Mouse (Mus musculus) G1E-ER4 (cell line): ENCODE results near the gene Dimt1. TPM values are rescaled to one million over a fixed set of nuclear protein-coding genes. Genes with fewer than 3 reads are reported as not detected.

ENCODE experiments used
- GATA1 ChIP-seq: IDR thresholded peaks from one replicate; pipeline ENCODE4 v1.8.0; 2012; ENCODE audit warnings: low read length, inconsistent platforms
- polyA plus RNA-seq: library from polyadenylated mRNA; stranded (reverse); fragments of >175 nt; gene quantifications from 2 replicates; pipeline ENCODE4 v1.2.3, GENCODE M21; 2012

Dimt1 gene
- polyA plus RNA-seq: 25.0 and 34.3 TPM in 2 replicates

DNA sequence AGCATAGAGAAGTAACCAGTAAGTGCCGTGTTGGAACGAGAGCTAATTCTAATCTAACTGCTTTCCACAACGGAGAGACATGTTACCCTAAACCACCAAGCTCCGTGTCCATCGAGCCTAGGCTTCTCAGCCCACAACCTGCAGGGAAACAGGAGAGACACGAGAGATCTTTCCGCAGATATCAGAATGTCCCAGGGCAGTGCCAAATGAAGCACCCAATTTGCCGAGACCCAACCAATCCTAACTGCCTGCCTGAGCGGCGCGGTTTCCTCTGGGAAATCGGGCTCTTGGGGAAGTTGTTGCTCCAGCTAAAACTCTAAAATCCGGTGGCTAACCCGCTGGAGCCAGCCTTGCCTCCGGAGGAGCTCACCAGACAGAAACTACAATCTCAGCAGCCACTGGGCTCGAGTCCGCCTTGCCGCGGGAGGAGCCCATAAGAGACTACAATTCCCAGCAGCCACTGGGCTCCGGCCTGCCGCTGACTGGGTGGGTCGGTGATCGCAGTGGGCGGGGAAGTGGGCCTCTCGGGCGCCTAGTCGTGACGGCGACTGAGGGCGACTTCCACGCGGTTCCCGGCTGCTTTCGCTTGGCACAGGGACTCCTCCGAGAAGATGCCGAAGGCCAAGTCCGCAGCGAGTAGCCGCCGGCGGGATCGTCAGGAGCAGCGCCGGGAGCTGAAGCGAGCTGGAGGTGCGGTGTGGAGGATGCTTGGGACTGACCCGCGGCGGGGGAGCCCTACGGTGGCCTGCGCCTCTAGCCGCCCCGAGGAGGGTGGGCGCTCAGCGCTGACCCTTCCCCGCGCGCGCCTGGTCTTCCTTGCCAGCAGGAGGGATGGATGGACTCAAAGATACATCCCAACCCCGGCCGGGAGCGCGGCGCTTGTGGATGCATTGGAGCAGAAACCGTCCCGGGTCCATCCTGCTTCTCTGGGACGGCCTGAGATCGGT is at the start of gene Dimt1:
Gene Dimt1, plus strand, starts transcription at position 534 of the 947 bp plus-strand sequence.
- TF ChIP-seq GATA1: no peak

DNA sequence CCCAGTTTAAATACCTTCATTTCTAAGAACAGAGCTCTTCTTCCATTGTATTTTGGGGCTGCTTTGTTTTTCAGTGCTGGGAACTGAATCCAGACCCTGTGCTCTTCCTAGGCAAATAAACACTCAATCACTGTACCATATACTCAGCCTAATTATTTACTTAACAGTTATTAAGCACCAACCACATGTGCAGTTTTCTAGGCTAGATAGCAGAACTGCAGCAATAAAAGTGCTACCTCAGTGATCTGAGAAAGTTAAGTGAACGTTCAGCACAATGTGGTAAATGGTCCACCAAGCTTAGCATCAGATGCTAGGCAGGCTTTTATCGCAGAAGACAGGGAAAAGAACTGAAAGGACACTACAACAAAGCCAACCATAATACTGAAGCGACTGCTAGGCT is 42.3 kb upstream of the Dimt1 start:
- TF ChIP-seq GATA1: no peak

DNA sequence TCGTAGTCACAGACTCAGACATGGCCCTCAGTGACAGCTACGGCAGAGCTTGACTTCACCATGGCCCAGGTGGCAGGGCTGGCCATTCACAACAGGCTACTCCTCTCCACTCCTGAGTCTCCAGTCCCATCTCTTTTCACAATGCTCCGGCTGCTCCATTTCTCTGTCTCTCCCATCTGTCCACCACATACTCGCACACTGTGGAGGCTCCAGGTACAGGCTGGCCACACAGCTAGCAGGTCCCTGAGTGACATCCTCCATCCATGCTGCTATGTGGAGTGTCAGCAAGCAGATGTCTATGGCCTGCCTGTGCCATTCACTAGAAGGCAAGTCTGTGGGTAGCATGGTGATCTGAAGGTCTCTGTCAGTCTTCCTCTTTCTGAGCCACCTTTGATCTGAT is 39.7 kb upstream of the Dimt1 start:
- no peak for TF ChIP-seq GATA1

DNA sequence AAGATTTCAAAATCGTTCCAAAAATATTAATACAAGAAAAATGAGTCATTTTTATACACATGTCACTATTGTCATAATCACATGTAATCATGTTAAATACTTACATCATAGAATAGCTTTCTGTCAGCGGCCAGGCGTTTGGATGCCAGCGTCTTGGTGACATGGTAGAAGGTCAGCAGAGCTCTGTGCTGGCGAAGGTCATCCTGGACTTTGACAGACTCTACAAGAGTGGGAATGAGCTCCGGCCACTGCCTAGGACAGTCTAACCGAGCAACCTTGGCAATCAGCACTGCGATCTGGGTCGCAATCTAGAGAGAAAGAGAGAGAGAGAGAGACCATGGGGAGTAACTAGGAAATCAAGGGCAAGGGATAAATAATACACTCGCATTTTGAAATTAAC is 36.8 kb upstream of the Dimt1 start:
- no peak for TF ChIP-seq GATA1

DNA sequence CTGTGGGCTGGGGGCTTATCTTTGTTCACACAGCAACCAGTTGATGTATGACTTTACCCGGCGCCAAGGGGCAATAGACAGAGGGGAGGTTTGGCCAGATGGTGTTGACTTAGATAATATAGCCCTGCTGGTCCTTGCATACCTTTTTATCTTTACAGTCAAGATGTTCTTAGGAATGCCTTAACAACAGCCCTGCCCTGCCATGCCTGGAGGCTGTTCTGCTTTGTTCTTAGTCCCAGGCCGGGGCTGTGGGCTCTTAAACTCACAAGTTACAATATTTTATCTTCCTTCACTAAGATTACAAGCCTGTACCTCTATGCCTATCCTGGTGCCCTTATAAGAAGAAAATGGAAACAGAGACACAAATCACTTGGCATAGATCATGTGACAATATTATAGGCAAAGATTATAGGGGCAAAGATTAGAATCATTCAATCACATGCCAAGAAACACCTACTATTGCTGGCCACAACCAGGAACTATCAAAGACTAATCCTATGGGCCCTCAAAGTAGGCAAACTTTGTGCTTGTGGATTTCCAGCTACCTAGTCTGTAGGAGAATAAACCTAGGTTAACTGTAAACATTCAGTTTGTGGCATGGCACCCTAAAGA is 33.7 kb upstream of the Dimt1 start:
- no peak for TF ChIP-seq GATA1

DNA sequence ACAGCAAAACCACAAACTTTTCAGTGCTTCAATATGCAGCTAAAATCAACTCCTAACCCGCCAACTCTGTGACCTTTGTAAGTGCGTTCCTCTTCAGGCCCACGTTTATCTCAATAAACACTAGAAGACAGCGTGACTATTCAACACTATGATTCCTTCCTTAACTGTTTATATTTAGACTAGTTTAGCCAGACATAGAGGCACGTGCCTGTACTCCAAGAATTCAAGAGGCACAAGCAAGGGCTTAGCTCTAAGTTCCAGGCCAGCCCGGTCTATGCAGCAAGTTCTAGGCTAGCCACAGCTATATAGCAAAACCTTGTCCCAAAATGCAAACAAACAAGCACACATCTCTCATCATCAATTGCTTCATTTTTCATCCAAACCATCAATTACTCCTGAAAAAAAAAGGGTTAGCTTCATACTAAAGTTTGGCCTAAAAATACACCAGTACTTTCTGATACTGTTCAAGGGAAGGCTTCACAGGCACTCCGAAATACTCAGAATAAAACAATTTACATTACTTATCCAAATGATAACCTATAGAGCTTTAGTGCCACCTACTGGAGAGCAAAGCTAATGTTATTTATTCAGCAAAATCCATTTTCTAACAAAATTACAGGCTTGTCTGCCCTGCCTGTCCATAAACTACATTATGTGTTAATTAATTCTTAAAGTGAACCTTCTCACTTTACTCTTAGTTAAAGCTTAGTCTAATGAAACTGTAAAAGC is 28.4 kb upstream of the Dimt1 start:
- TF ChIP-seq GATA1: no peak

DNA sequence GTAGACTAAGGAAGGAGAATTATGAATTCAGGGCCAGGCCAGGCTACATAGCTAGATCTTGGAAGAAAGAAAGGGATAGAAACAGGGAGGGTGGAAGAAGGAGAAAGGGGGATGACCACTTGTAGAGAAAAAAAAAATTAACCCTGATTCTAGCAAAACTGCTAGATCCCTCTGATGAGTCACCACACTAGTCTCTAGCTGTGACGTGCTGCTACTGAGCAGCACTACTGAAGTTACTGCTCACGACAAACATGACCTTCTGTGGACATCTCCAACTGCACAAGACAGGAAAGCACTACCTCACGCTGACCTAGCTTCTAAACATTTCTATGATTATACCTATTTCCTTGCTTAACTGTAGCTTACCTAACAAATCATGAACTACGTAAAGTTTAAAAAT is 18.6 kb upstream of the Dimt1 start:
- no peak for TF ChIP-seq GATA1

DNA sequence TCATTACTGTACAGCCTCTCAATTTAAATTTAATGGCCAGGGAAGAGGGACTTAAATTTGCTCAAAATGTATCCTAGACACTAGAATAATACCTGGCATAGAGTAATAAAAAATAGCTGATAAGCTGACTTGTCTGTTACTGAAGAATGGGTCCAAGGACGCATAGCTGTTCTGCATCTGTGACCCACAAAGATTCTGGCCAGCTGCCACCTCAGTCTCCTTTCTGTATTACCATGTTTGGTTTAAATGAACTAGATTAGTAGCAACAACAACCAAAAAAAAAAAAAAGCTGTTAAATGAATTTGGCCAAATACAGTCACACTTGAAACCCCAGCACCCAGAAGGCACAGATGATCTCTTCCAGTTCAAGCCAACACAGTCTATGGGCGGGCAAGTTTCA is 17.7 kb upstream of the Dimt1 start:
- TF ChIP-seq GATA1: no peak

DNA sequence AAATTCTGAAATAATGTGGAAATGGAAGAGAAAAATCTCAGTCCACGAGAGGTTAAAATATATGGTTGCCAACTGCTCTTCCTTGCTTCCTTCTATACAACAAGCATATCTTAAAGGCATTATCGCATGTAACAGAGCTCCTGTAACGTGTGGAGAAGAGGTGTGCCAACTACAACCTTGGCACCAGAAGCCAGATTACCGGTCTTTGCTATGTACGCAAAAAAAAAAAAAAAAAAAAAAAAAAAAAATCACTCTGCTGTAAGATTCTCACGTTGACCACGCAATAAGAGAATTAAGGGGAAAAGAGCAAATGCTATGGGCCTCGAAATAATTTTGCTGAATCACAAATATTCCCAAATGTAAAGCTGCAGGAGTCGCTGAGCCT is 11.1 kb upstream of the Dimt1 start:
- TF ChIP-seq GATA1: no peak

DNA sequence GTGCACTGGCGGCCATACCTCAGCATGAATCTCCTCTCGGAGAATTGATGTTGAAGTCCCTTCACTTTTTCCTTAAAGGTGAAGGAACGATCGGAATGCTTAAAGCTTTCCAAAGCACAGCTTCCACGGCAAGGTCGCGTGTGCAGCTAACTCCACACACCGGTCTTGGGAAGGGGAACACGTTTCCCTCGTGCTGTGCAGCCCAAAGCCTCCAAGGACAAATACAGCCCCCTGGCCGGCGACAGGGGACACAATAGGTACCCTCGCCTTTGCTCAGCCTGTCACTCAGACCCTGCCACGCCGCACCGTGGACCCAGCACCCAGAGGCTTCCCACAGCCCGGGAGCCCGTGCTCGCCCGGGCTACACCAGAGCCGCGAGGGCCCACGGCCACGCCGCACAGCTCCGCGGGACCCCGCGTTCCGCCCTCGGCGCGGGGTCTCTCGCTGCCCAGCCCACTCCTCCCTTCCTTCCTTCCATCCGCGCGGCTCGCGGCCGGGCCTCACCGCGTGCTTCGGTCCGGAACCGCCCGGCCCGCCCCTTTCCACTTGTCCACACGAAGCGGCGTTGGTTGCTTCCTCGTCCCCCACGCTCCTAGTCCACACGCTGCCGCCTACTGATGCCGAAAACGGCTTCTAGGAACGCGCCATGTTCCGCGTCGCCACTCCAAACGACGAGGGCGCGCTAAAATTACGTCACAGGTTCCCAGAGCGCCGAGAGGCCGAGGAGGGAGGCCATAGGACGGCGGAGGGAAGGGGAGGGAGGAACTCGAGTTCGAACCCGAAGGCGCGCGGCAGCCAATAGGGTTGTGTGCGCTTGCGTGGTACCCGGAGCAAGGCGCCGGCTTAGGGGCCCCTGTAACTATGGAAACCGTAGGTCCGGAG is 10.4 kb upstream of the Dimt1 start, which contains the start of gene Ipo11:
Gene Ipo11, minus strand, starts transcription at position 703 of the 882 bp plus-strand sequence.
- no peak for TF ChIP-seq GATA1

DNA sequence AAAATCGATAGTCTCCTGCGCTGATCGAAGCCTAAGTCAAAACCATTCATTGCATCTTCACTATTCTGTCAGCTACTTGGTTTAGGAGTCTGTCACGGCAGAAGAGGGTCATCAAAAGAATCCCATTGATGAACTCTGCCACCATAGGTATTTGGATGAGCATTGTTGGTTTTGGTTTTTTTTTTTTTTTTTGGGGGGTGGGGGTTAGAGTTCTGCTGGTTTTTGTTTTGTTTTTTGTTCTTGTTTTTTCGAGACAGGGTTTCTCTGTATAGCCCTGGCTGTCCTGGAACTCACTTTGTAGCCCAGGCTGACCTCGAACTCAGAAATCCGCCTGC is 9.8 kb upstream of the Dimt1 start:
- TF ChIP-seq GATA1: no peak

DNA sequence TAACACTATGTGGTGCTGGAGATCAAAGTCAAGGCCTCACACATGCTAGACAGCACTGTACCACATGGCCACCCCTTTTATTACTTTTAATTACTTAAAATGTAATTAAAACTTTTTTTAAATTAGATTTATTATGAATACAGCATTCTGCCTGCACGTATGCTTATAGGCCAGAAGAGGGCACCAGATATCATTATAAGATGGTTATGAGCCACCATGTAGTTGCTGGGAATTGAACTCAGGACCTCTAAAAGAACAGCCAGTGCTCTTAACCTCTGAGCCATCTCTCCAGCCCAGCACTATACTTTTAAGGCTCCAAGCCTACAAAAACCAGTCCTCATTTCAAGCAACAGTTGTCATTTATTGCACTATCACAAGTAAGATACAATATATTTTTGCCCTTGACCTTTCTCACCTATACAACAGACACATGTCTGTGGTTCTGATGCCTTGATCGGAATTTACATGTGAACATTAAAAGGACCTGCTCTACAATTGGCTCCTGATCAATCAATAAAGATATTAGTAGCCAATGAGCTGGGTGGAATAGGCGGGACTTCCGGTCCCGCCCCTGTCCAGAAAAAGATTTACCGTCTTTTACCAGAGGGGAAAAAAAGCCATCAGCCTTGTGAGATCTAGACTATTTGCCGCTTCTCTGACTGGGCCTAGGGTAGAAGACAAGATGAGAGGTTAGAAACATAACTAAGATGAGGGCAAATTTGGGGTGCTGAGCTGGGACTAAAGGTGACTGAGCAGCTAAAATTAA is 5.5 kb upstream of the Dimt1 start:
- no peak for TF ChIP-seq GATA1

DNA sequence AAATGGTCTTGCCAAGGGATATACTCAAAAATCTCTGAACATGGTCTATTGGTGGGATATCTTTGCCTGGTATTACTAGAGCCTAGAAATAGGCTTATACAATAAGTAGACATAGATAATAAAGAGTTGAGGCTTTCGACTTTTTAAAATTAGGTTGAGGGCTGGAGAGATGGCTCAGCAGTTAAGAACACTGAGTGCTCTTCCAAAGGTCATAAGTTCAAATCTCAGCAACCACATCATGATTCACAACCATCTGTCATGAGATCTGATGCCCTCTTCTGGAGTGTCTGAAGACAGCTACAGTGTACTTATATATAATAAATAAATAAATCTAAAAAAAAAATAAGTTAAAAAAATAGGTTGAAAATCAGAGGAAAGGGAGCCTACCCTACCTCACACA is 4.2 kb upstream of the Dimt1 start:
- no peak for TF ChIP-seq GATA1

DNA sequence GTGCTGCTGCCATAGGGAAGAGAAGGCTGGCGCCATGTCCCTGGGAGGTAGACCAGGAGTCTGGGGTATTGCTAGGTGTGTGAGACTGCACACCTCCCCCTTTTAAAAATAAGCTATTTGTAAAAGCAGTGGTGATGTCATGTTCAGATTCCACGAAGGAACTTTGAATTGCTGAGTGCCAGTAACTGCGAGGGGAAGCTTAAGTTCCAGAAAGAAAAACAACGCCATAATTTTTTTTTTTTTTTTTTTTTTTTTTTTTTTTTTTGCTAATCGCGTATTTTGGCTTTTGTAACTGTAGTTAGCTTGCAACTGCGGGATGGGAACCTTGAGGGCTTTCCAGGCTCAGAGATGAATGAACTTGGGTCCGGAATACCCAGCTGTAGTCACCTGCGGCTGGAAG is 1.4 kb upstream of the Dimt1 start:
- TF ChIP-seq GATA1: no peak

DNA sequence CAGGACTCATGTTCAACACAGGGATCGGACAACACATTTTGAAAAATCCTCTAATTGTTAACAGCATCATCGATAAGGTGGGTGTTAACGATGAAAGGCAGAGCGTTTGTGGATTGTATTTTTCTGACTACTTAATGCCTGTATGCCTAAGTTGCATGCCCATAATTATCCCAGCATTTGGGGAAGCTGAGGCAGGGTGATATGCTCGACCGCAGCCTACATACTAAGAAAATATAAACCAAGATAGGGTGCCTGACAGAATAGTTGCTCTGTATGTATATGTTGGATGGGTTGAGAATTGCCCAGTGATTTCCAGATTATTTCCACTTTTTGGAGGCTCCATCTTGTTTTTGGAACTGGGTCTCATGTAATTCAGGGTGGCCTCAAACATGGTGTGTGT is 656 bp downstream of the Dimt1 start:
- no peak for TF ChIP-seq GATA1
